Mouse (Mus musculus): ENCODE data around the gene Rrp12. TPM values are rescaled to one million over a fixed set of nuclear protein-coding genes. Genes with fewer than 3 reads are reported as not detected.
A peak's percentile ranks its signal among the peaks of the same experiment; 100 is the strongest.
"Not testable (repeated sequence)": the region's sequence is repeated elsewhere in the genome, so short reads cannot be mapped to it uniquely, and the experiment has no call there.

Rrp12 gene
- polyA plus RNA-seq, 1 experiment from 2014 or later = 7.9 TPM

GRCm38 (mm10) chr19:41932686-41933085 lies 36.7 kb upstream of the Rrp12 start:
- ATAC-seq (replicated peaks; ENCODE audit: low FRiP score, low read depth) (peak; percentile 19; the same call in 1 of the 2 replicates), DNase-seq (ENCODE audit: low spot score) (peak; percentile 14)
- H3K9ac ChIP-seq (ENCODE audit: low read depth, low read length) = peak overlapping the region; percentile 57
- under 1% methylated on average over 28 of the region's 28 CpGs for WGBS
- H3K27me3 ChIP-seq (ENCODE audit: insufficient read depth, low read length) = no peaks in the 10 kb centered on the region
- H3K4me1 ChIP-seq (replicated peaks; ENCODE audit: insufficient read depth, low read length) = peaks cover 4% of the 10 kb centered on the region
- H3K27ac ChIP-seq = 0 out of 2 replicates have a peak overlapping the region, but pooled peaks have one; percentile 1
- no peak for TF ChIP-seq CTCF (IDR thresholded peaks at IDR 0.05; ENCODE audit: low read depth)
- peak overlapping the region; percentile 64 for H3K4me3 ChIP-seq (replicated peaks; ENCODE audit: low read depth, low read length)
- no peaks in the 10 kb centered on the region for H3K9me3 ChIP-seq (replicated peaks; ENCODE audit: low read length)
- H3K4me2 ChIP-seq (ENCODE audit: low read length) = peak overlapping the region; percentile 61
- 0 out of 2 replicates have a peak, but pooled peaks cover 5% of the 10 kb centered on the region for H3K36me3 ChIP-seq (ENCODE audit: insufficient read depth, low read length)

- peaks cover 34% of the 10 kb centered on the region for H3K36me3 ChIP-seq (ENCODE audit: insufficient read depth, low read length)
- 72% methylated on average over 5 of the region's 5 CpGs for WGBS
- no peaks in the 10 kb centered on the region for H3K4me1 ChIP-seq (replicated peaks; ENCODE audit: insufficient read depth, low read length)
These were observed 24.6 kb upstream of the Rrp12 start for GRCm38 (mm10) chr19:41920412-41921067.

GRCm38 (mm10) chr19:41919471-41919870 lies 23.5 kb upstream of the Rrp12 start:
- H3K27ac ChIP-seq = no peak overlapping the region
- no peaks in the 10 kb centered on the region for H3K4me1 ChIP-seq (replicated peaks; ENCODE audit: insufficient read depth, low read length)
- TF ChIP-seq CTCF (IDR thresholded peaks at IDR 0.05; ENCODE audit: low read depth) = no peak
- no peaks in the 10 kb centered on the region for H3K27me3 ChIP-seq (ENCODE audit: insufficient read depth, low read length)
- WGBS = 79% methylated on average over 4 of the region's 4 CpGs
- no peak overlapping the region for H3K4me2 ChIP-seq (ENCODE audit: low read length)
- no peak overlapping the region for H3K4me3 ChIP-seq (replicated peaks; ENCODE audit: low read depth, low read length)
- no peak for ATAC-seq (replicated peaks; ENCODE audit: low FRiP score, low read depth)
- H3K9ac ChIP-seq (ENCODE audit: low read depth, low read length) = no peak overlapping the region
- H3K36me3 ChIP-seq (ENCODE audit: insufficient read depth, low read length) = peaks cover 38% of the 10 kb centered on the region
- H3K9me3 ChIP-seq (replicated peaks; ENCODE audit: low read length) = no peaks in the 10 kb centered on the region
- DNase-seq (ENCODE audit: low spot score) = no peak

More at GRCm38 (mm10) chr19:41920412-41921067, 24.6 kb upstream of the Rrp12 start:
- DNase-seq (ENCODE audit: low spot score) (no peak), ATAC-seq (replicated peaks; ENCODE audit: low FRiP score, low read depth) (no peak)
- no peak overlapping the region for H3K4me2 ChIP-seq (ENCODE audit: low read length)
- H3K27me3 ChIP-seq (ENCODE audit: insufficient read depth, low read length) = no peaks in the 10 kb centered on the region
- no peak overlapping the region for H3K4me3 ChIP-seq (replicated peaks; ENCODE audit: low read depth, low read length)
- H3K9ac ChIP-seq (ENCODE audit: low read depth, low read length) = no peak overlapping the region
- H3K9me3 ChIP-seq (replicated peaks; ENCODE audit: low read length) = no peaks in the 10 kb centered on the region
- H3K27ac ChIP-seq = no peak overlapping the region
- no peak for TF ChIP-seq CTCF (IDR thresholded peaks at IDR 0.05; ENCODE audit: low read depth)

GRCm38 (mm10) chr19:41916853-41917252 lies 20.9 kb upstream of the Rrp12 start:
- DNase-seq (ENCODE audit: low spot score) = no peak
- Histone ChIP-seq H3K9ac (ENCODE audit: low read depth, low read length) (no peak overlapping the region), H3K4me3 (replicated peaks; ENCODE audit: low read depth, low read length) (no peak overlapping the region), H3K9me3 (replicated peaks; ENCODE audit: low read length) (no peaks in the 10 kb centered on the region), H3K4me1 (replicated peaks; ENCODE audit: insufficient read depth, low read length) (peaks cover 17% of the 10 kb centered on the region), H3K27ac (no peak overlapping the region), H3K4me2 (ENCODE audit: low read length) (no peak overlapping the region), H3K36me3 (ENCODE audit: insufficient read depth, low read length) (peaks cover 31% of the 10 kb centered on the region), H3K27me3 (ENCODE audit: insufficient read depth, low read length) (no peaks in the 10 kb centered on the region)
- ATAC-seq (replicated peaks; ENCODE audit: low FRiP score, low read depth) = no peak
- WGBS = 89% methylated on average over 4 of the region's 4 CpGs
- no peak for TF ChIP-seq CTCF (IDR thresholded peaks at IDR 0.05; ENCODE audit: low read depth)

- Histone ChIP-seq H3K27me3 (ENCODE audit: insufficient read depth, low read length) (no peaks in the 10 kb centered on the region), H3K4me2 (ENCODE audit: low read length) (no peak overlapping the region), H3K9ac (ENCODE audit: low read depth, low read length) (no peak overlapping the region), H3K4me3 (replicated peaks; ENCODE audit: low read depth, low read length) (no peak overlapping the region), H3K9me3 (replicated peaks; ENCODE audit: low read length) (no peaks in the 10 kb centered on the region), H3K36me3 (ENCODE audit: insufficient read depth, low read length) (peaks cover 31% of the 10 kb centered on the region), H3K4me1 (replicated peaks; ENCODE audit: insufficient read depth, low read length) (peaks cover 17% of the 10 kb centered on the region), H3K27ac (no peak overlapping the region)
- WGBS = 91% methylated on average over 3 of the region's 3 CpGs
- TF ChIP-seq CTCF (IDR thresholded peaks at IDR 0.05; ENCODE audit: low read depth) = no peak
- no peak for DNase-seq (ENCODE audit: low spot score)
- no peak for ATAC-seq (replicated peaks; ENCODE audit: low FRiP score, low read depth)
These were observed 19.3 kb upstream of the Rrp12 start for GRCm38 (mm10) chr19:41915294-41915693.

- H3K27me3 ChIP-seq (ENCODE audit: insufficient read depth, low read length); H3K27ac ChIP-seq; DNase-seq (ENCODE audit: low spot score); H3K4me3 ChIP-seq (replicated peaks; ENCODE audit: low read depth, low read length); ATAC-seq (replicated peaks; ENCODE audit: low FRiP score, low read depth); H3K9ac ChIP-seq (ENCODE audit: low read depth, low read length); H3K9me3 ChIP-seq (replicated peaks; ENCODE audit: low read length): not testable (repeated sequence)
- Histone ChIP-seq H3K4me2 (ENCODE audit: low read length) (peak overlapping the region; percentile 88; the same call in 1 of the 2 replicates), H3K4me1 (replicated peaks; ENCODE audit: insufficient read depth, low read length) (peaks cover 17% of the 10 kb centered on the region), H3K36me3 (ENCODE audit: insufficient read depth, low read length) (peaks cover 31% of the 10 kb centered on the region)
- TF ChIP-seq CTCF (IDR thresholded peaks at IDR 0.05; ENCODE audit: low read depth) = peak; percentile 17; the same call in 1 of the 2 replicates
These were observed 18.6 kb upstream of the Rrp12 start for GRCm38 (mm10) chr19:41914592-41914882.
